Mouse (Mus musculus) bone marrow, adult 2 months (tissue): ENCODE data around the gene Adad1. TPM values are rescaled to one million over a fixed set of nuclear protein-coding genes. Genes with fewer than 3 reads are reported as not detected.

Experiments
- H3K27ac ChIP-seq: fragments of 200-500 bp; 2 replicates; pipeline ENCODE4 v1.5.1; 2012; ENCODE audit warnings: low read depth, mild to moderate bottlenecking, control low read depth, inconsistent platforms, low read length; ENCODE audit not compliant: control insufficient read depth, poor library complexity, insufficient read depth
- H3K4me1 ChIP-seq: fragments of 200-500 bp; 2 replicates; pipeline ENCODE4 v1.6.1; 2011; ENCODE audit warnings: low read length; ENCODE audit not compliant: control insufficient read depth, insufficient read depth
- H3K4me3 ChIP-seq: fragments of 200-500 bp; replicated peaks from 2 replicates; pipeline ENCODE3; 2011; ENCODE audit warnings: mild to moderate bottlenecking, low read depth, low read length, control low read depth; ENCODE audit not compliant: control insufficient read depth
- CTCF ChIP-seq: fragments of 200-500 bp; IDR thresholded peaks from 2 replicates; pipeline ENCODE4 v1.5.1; 2011; ENCODE audit warnings: low read length, control low read depth; ENCODE audit not compliant: control insufficient read depth, insufficient read depth
- POLR2A ChIP-seq: fragments of 200-500 bp; IDR thresholded peaks from 2 replicates; pipeline ENCODE4 v1.6.1; 2011; ENCODE audit warnings: low read depth, mild to moderate bottlenecking, control low read depth, low read length, borderline replicate concordance; ENCODE audit not compliant: control insufficient read depth
- WGBS: fragments of 180-500 bp; shearing (Covaris S2); methylation state at CpG from one replicate; pipeline ENCODE4 v1.1.7; 2018; 5-methylcytosine and 5-hydroxymethylcytosine counted together
- polyA plus RNA-seq: library from polyadenylated mRNA; stranded (reverse); fragments of >200 nt; gene quantifications from 2 replicates; pipeline ENCODE4 v1.2.4, GENCODE M21; 2011; ENCODE audit warnings: low replicate concordance; ENCODE audit not compliant: missing spikeins, insufficient read depth, insufficient read length

Gene Adad1
- polyA plus RNA-seq, 1 experiment = not detected

GRCm38 (mm10) chr3:37128269-37128668 lies 64.9 kb downstream of the Adad1 start:
- H3K4me1 ChIP-seq = no peaks in the 10 kb centered on the region
- H3K27ac ChIP-seq = no peak overlapping the region
- 27% methylated on average over 4 of the region's 4 CpGs for WGBS
- TF ChIP-seq CTCF (no peak), POLR2A (no peak)
- H3K4me3 ChIP-seq = no peak overlapping the region

GRCm38 (mm10) chr3:37129063-37129462 lies 65.7 kb downstream of the Adad1 start:
- H3K27ac ChIP-seq = no peak overlapping the region
- TF ChIP-seq POLR2A = no peak
- no peak for TF ChIP-seq CTCF
- no peak overlapping the region for H3K4me3 ChIP-seq
- WGBS = 67% methylated on average over 2 of the region's 2 CpGs
- no peaks in the 10 kb centered on the region for H3K4me1 ChIP-seq

DNA sequence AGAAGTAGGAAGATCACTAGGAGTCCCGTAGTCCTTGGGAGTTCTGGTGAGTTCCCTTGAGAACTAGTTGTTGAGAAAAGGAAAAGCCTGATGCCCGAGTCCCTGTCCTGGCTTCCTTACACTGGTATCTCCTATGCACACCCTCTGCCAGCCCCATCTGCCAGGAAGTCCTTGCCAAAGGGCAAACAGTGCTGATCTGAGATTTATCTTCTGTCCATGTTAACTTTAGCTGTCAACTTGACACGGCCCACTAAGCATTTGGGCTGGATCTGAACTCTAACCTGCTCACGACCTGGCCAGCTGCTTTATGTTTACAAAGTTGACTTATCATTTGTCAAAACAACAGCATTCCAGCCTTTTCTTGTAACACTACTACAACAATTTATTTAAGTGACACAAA lies 73.9 kb downstream of the Adad1 start:
- 73% methylated on average over 4 of the region's 4 CpGs for whole genome bisulfite sequencing
- Histone ChIP-seq H3K4me1 (no peaks in the 10 kb centered on the region; the same call in 1 of the 2 replicates), H3K4me3 (no peak overlapping the region), H3K27ac (no peak overlapping the region)
- TF ChIP-seq POLR2A (no peak), CTCF (no peak)

DNA sequence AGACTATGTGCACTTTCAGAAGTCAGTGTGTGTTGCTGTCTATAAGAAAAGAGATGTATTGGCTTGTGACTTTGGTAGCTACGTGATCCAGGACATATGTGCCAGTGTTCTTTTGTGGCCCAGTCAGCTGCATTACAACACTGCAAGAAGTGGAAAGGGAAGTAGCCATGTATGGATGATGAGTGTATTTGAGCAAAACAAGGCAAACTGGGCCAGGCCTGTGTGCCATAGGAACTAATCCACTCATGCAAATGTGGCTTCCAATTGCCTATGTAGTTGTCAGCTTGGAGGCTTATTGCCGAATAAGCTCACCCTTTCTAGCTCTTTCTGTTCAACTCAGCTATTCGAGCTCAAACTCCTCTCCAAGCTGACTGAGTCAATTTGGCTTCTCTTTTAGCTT lies 75.9 kb downstream of the Adad1 start:
- no peak overlapping the region for H3K27ac ChIP-seq

GRCm38 (mm10) chr3:37140168-37140906 lies 77.0 kb downstream of the Adad1 start:
- WGBS = 57% methylated on average over 6 of the region's 6 CpGs
- no peak for TF ChIP-seq CTCF
- TF ChIP-seq POLR2A = no peak
- Histone ChIP-seq H3K27ac (no peak overlapping the region), H3K4me1 (no peaks in the 10 kb centered on the region; the same call in 1 of the 2 replicates), H3K4me3 (no peak overlapping the region)

More for the DNA sequence above, 75.9 kb downstream of the Adad1 start:
- no peak overlapping the region for H3K4me3 ChIP-seq
- TF ChIP-seq POLR2A = no peak
- no peak for TF ChIP-seq CTCF
- WGBS = 69% methylated on average over 3 of the region's 3 CpGs
- H3K4me1 ChIP-seq = no peaks in the 10 kb centered on the region; the same call in 1 of the 2 replicates

GRCm38 (mm10) chr3:37141827-37142226 lies 78.5 kb downstream of the Adad1 start:
- Histone ChIP-seq H3K4me1 (no peaks in the 10 kb centered on the region; the same call in 1 of the 2 replicates), H3K27ac (no peak overlapping the region), H3K4me3 (no peak overlapping the region)
- no peak for TF ChIP-seq POLR2A
- WGBS = 68% methylated on average over 2 of the region's 2 CpGs

DNA sequence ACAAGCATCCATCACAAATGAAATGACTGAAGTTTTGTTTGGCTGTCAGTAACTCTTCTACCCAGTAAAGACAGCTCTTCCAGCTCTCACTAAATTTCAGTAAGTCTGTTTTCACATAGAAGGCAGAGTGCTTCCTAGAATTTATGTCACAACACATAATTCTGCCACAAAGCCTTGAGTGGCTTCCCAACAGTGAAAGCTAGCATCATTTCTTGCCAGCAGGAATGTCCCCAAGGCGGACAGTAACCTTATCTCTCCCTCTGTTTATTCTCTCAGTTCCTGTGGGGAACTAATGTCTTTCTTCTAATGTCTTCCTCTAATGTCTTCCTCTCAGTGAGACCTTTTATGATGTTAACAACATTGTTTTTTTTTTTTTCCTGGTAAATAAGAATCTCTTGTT lies 81.7 kb downstream of the Adad1 start:
- no peak overlapping the region for H3K27ac ChIP-seq
- WGBS = 38% methylated on average over 1 of the region's 1 CpGs
- TF ChIP-seq CTCF (no peak), POLR2A (no peak)
- H3K4me1 ChIP-seq = no peaks in the 10 kb centered on the region; the same call in 1 of the 2 replicates
- no peak overlapping the region for H3K4me3 ChIP-seq

DNA sequence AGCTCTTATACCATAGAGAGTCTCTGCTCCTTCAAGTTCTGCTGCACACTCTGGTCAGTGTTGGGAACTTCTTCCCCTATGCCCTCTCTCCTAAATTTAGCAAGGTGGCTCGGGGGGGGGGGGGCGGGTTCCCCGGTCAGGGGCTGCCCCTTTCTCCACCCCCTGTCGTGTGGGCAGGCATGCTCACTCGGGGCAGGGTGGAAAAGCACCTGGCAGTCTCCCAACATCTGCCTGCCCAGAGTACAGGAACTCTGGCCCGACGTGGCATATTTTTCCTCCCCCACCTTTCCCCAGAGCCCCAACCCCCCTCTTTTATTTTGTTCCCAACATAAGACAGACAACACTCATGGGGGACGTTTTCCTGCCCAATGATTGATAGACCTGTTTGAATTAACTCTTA lies 83.1 kb downstream of the Adad1 start:
- WGBS = 1% methylated on average over 8 of the region's 8 CpGs
- TF ChIP-seq CTCF (no peak), POLR2A (no peak)
- H3K4me3 ChIP-seq = no peak overlapping the region
- H3K27ac ChIP-seq = no peak overlapping the region
- no peaks in the 10 kb centered on the region; the same call in 1 of the 2 replicates for H3K4me1 ChIP-seq
